In the genomic region with DNA sequence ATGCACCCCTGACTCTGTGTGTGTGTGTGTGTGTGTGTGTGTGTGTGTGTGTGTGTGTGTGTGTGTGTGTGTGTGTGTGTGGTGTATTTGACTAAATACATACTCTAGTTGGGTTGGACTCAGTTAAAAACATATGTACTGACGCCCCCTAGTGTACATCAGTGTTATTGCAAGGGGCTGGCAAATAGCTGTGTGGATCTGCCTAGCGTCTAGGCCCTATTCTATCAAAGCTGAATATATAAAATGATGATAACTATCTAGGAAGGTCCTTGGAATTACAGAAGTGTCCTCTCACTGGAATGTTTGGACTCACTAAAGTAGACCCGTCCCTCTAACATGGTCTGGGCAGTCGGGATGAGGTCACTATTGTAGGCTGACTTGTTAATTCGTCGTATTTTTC, we compare ENCODE assay signal across 9 mouse cellular contexts. TPM values are rescaled to one million over a fixed set of nuclear protein-coding genes. Genes with fewer than 3 reads are reported as not detected.
DNase-seq lines count a peak whose midpoint lies in the region; ATAC-seq and TF ChIP-seq lines count a peak whose summit lies in the region.
"Had no signal": no experiment of that assay in that cellular context is flagged by ENCODE, and none has a peak within 500 bp of the region (broad histone marks: within the 10 kb centered on the region; RNA-seq: fewer than 3 reads in every experiment).

No protein-coding gene starts in this region.

- WGBS in kidney, postnatal 0 days: 57% methylated on average over 6 of the region's 6 CpGs

- no peaks in the 10 kb centered on the region for H3K79me2 ChIP-seq in CH12.LX (replicated peaks; ENCODE audit: control insufficient read depth, extremely low read depth, insufficient read depth, poor library complexity, severe bottlenecking)

- no peaks in the 10 kb centered on the region for H3K36me3 ChIP-seq in CH12.LX (replicated peaks in 1 of 2; ENCODE audit: control insufficient read depth in 1 of 2, insufficient read depth in 1 of 2, low read length in 1 of 2)
- H3K36me3 ChIP-seq in kidney, postnatal 0 days (ENCODE audit: insufficient read depth, low read length): no peaks in the 10 kb centered on the region

- dilution Hi-C loops in CH12.LX (cut with MboI; ENCODE audit: extremely low pct_ligation_motif_present, extremely low pct_unique_long_range_greater_than_20kb, low sequenced_read_pairs): no loop called here

- peaks cover 2% of the 10 kb centered on the region for H3K9me3 ChIP-seq in CH12.LX (replicated peaks; ENCODE audit: low read length)
- no peaks in the 10 kb centered on the region for H3K9me3 ChIP-seq in kidney, postnatal 0 days (replicated peaks; ENCODE audit: low read length)

- no peak overlapping the region for H3K9ac ChIP-seq in CH12.LX (ENCODE audit: insufficient read depth, low read depth)
- H3K9ac ChIP-seq in kidney, postnatal 0 days (ENCODE audit: low read depth, low read length): no peak overlapping the region

- peak; percentile 81 for TF ChIP-seq RAD21 in CH12.LX (IDR thresholded peaks at IDR 0.05; ENCODE audit: low read depth, low read length)

- no peak for TF ChIP-seq POLR2A in CH12.LX (IDR thresholded peaks at IDR 0.05; ENCODE audit: low read depth, low read length)

- H3K4me3 ChIP-seq in CH12.LX (replicated peaks in 1 of 3; ENCODE audit: low read depth in 2 of 3, low read length in 2 of 3, poor library complexity in 1 of 3): no peak overlapping the region
- no peak overlapping the region for H3K4me3 ChIP-seq in kidney, postnatal 0 days (replicated peaks; ENCODE audit: low read depth, low read length)
- H3K4me3 ChIP-seq: myocyte had no signal

- peak; percentile 75 to 90 for TF ChIP-seq CTCF in CH12.LX (conservative IDR thresholded peaks at IDR 0.05 in 1 of 2, IDR thresholded peaks at IDR 0.05 in 1 of 2; ENCODE audit: low read depth in 2 of 2, low read length in 2 of 2)
- TF ChIP-seq CTCF in kidney, postnatal 0 days (IDR thresholded peaks at IDR 0.05; ENCODE audit: low read depth): peak; percentile 75

- 0 out of 2 replicates have a peak, but pooled peaks have one; percentile 21 for ATAC-seq in kidney, postnatal 0 days (replicated peaks; ENCODE audit: low FRiP score, low read depth)
- peak; percentile 80 for ATAC-seq in monocyte, adult 5-6 weeks (replicated peaks; ENCODE audit: insufficient number of reproducible peaks, low FRiP score, low TSS enrichment, poor library complexity, severe bottlenecking)

- no peak for TF ChIP-seq EP300 in CH12.LX (IDR thresholded peaks at IDR 0.05; ENCODE audit: low read length)

- H3K4me1 ChIP-seq in CH12.LX (ENCODE audit: control insufficient read depth in 1 of 2, insufficient read depth in 2 of 2): peaks cover 0 to 8% of the 10 kb centered on the region in 2 experiments; a peak in 2 of 4 replicates
- no peaks in the 10 kb centered on the region for H3K4me1 ChIP-seq in kidney, postnatal 0 days (replicated peaks; ENCODE audit: insufficient read depth, low read length)

- DNase-seq in 3T3-L1 (ENCODE audit: low read depth, low spot score) (peak; percentile 62), CH12.LX (ENCODE audit: extremely low read depth) (peak; percentile 66), liver (peak; percentile 66)
- peak; percentile 61 for DNase-seq in c-Kit-positive CD71-positive TER-119-positive erythroid progenitor cells, embryonic 14.5 days (ENCODE audit: low spot score)
- DNase-seq in frontal cortex, adult 2 months (ENCODE audit: extremely low spot score in 1 of 2, low spot score in 1 of 2): peak; percentile 46 to 84
- peak; percentile 67 for DNase-seq in kidney, postnatal 0 days (ENCODE audit: low spot score)
- DNase-seq in thymus, postnatal 14 days: peak; percentile 73

- H3K27me3 ChIP-seq in CH12.LX (replicated peaks): no peaks in the 10 kb centered on the region
- H3K27me3 ChIP-seq in kidney, postnatal 0 days (ENCODE audit: insufficient read depth, low read length): no peaks in the 10 kb centered on the region

- no peak overlapping the region for H3K27ac ChIP-seq in CH12.LX (ENCODE audit: insufficient read depth, low read depth)
- H3K27ac ChIP-seq in kidney, postnatal 0 days: no peak overlapping the region

- no peak overlapping the region for H3K4me2 ChIP-seq in CH12.LX (ENCODE audit: insufficient read depth, low read depth, poor library complexity, severe bottlenecking)
- no peak overlapping the region for H3K4me2 ChIP-seq in kidney, postnatal 0 days (ENCODE audit: low read length)

- in situ Hi-C loops in CH12.LX (cut with MboI; ENCODE audit: low pct_ligation_motif_present, low pct_unique_long_range_greater_than_20kb, low sequenced_read_pairs): loop anchor here (5.0 to 25.0 kb wide), 3 partner anchors 115 to 378 kb away; no protein-coding TSS in a partner anchor

TF ChIP-seq in CH12.LX, 34 proteins besides CTCF, POLR2A, EP300 and RAD21:
- TF ChIP-seq ZC3H11A (IDR thresholded peaks at IDR 0.05; ENCODE audit: low read depth, low read length) (peak; percentile 71), BHLHE40 (IDR thresholded peaks at IDR 0.05; ENCODE audit: low read depth, low read length) (0 out of 2 replicates have a peak, but pooled peaks have one; percentile 12), SMC3 (IDR thresholded peaks at IDR 0.05; ENCODE audit: low read depth, low read length) (peak; percentile 92), POLR2AphosphoS2 (IDR thresholded peaks at IDR 0.05; ENCODE audit: low read depth, low read length) (no peak)

RNA-seq across cellular contexts. Expression of gene Ston2, which starts 1.6 kb away (rescaled TPM):
- total RNA-seq in CH12.LX (2012; rRNA removed) (0.29 and 0.34 TPM in 2 replicates), CH12.LX (2014; rRNA removed) (not detected in 2 replicates)
- 0.21 TPM in 1 of 2 replicates, not detected in the other for polyA plus RNA-seq in CH12.LX (2012; ENCODE audit: insufficient read length, low read depth)
- 11.9 and 12.3 TPM in 2 replicates for polyA plus RNA-seq in frontal cortex, adult 2 months (2012; rRNA removed)
- polyA plus RNA-seq in kidney, postnatal 0 days (2015; fragmentation: Nextera tagmentation; extraction: Ambion mirVana): 8.1 and 8.2 TPM in 2 replicates
- total RNA-seq in monocyte, adult 5-6 weeks (2017): 8.6 to 25.7 TPM (median 13.4 TPM) in 3 replicates

RNA-seq across cellular contexts. Expression of gene Sel1l, which starts 59.2 kb away (rescaled TPM):
- 126 and 155 TPM in 2 replicates for total RNA-seq in CH12.LX (2012; rRNA removed)
- 46.6 and 49.0 TPM in 2 replicates for total RNA-seq in CH12.LX (2014; rRNA removed)
- polyA plus RNA-seq in CH12.LX (2012; ENCODE audit: insufficient read length, low read depth): 84.7 and 90.7 TPM in 2 replicates
- polyA plus RNA-seq in frontal cortex, adult 2 months (2012; rRNA removed): 92.1 and 92.3 TPM in 2 replicates
- polyA plus RNA-seq in kidney, postnatal 0 days (2015; fragmentation: Nextera tagmentation; extraction: Ambion mirVana): 66.7 and 83.1 TPM in 2 replicates
- total RNA-seq in monocyte, adult 5-6 weeks (2017): 76.7 to 111 TPM (median 97.7 TPM) in 3 replicates
